Mouse (Mus musculus): ENCODE measurements around the gene Usp50. TPM values are rescaled to one million over a fixed set of nuclear protein-coding genes. Genes with fewer than 3 reads are reported as not detected.

The Usp50 gene
- total RNA-seq (2023) = not detected in 4 replicates

DNA sequence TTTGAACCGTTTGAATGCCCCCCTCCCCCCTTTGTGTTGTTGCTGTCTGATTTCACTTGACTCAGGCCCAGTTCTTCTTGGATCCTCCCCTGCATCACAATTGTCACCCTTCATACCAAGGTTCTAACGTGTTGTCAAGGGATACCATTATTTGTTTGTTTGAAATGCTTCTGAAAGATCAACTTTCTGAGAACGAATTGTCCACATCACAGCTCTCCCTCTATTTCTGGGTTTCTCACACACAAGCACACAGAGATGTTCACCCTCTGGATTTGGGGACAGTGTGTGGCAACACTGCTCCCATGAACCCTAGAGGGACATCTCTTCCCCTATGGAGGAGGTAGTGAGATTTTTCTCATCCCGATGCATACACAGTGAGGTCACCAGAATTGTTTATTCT, at the start of gene Usp50:
Usp50 (minus strand) TSS at position 101 of the 400 bp plus-strand sequence.

GRCm38 (mm10) chr2:126706759-126707437, 76.4 kb downstream of the Usp50 start, which contains the start of gene Usp8:
Gene Usp8 (plus strand): TSS chr2:126707328.

DNA sequence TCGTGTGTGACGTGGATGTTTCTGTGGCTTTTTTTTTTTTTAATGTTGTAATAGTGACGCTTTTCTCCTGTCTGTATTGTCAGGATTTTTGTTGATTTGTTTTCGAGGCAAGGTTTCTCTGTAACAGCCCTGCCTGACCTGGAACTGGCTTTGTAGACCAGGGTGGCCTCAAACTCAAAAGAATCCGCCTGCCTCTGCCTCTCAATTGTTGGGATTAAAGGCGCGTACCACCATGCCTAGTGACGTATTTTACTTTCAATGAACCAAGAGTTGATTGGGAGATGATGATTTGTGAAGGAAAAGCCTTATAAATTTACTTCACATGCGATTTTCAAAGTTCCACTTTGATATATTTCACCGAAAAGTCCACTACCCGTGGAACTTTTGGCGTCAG, 107.2 kb downstream of the Usp50 start, which contains the start of gene Gabpb1:
Gabpb1 (minus strand) TSS at position 216 of the 394 bp plus-strand sequence.

Other genes starting within 250 kb of the Usp50 start
- not detected in 4 replicates for gene Slc27a2, start 231.1 kb downstream of the Usp50 start, total RNA-seq (2023)
- gene Hdc, start 164.2 kb downstream of the Usp50 start, total RNA-seq (2023) = 0.37 to 0.78 TPM (median 0.69 TPM) in 3 of 4 replicates, not detected in the other
- 37.4 to 48.8 TPM (median 43.8 TPM) in 4 replicates for gene Gabpb1, start 107.1 kb downstream of the Usp50 start, total RNA-seq (2023)
- gene Usp8, start 76.1 kb downstream of the Usp50 start, total RNA-seq (2023) = 49.1 to 55.4 TPM (median 51.4 TPM) in 4 replicates
- gene Trpm7, start 92.8 kb upstream of the Usp50 start, total RNA-seq (2023) = 82.5 to 91.1 TPM (median 85.7 TPM) in 4 replicates
- gene Sppl2a, start 149.8 kb upstream of the Usp50 start, total RNA-seq (2023) = 48.7 to 55.9 TPM (median 51.2 TPM) in 4 replicates
- gene Ap4e1, start 225.2 kb upstream of the Usp50 start, total RNA-seq (2023) = 23.6 to 30.9 TPM (median 26.6 TPM) in 4 replicates

All from B cell, adult 62 days (primary cell).